Mouse (Mus musculus): ENCODE results near the gene Stk4. TPM values are rescaled to one million over a fixed set of nuclear protein-coding genes. Genes with fewer than 3 reads are reported as not detected.
"Not testable (repeated sequence)": the region's sequence is repeated elsewhere in the genome, so short reads cannot be mapped to it uniquely, and the experiment has no call there.

Stk4 gene
- polyA plus RNA-seq, 1 experiment from 2014 or later = 15.2 TPM

DNA sequence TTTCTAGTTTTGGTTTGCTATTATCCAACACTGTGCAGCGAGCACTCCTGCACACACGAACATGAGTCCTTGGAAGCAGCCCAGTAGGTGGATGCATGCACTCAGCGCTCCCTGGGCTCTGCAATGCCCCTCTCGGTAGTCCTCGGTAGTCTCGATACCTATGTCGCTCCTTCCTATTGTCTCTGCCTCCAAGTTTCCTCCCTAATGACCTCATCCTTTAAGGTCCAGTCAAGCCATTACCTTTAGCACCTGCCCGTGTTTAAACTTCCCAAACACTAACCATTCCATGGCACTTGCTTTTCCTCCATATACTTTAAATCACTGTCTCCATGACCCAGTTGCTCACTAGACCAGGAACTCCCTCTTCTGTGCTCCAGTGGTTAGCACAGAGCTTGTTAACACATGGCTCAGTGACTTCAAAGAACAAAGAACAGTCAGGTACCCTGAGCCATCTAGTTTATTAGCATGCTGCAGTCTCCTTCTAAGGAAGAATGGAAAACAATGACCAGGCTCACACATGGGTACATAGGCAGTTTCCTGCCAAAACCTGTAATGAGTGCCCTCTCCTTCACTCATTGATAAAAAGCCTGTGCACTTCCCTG lies 10.4 kb upstream of the Stk4 start:
- ATAC-seq (replicated peaks; ENCODE audit: low FRiP score, low read depth) = peak; percentile 86
- H3K36me3 ChIP-seq (ENCODE audit: insufficient read depth, low read length) = peaks cover 56% of the 10 kb centered on the region
- WGBS = 53% methylated on average over 8 of the region's 8 CpGs

DNA sequence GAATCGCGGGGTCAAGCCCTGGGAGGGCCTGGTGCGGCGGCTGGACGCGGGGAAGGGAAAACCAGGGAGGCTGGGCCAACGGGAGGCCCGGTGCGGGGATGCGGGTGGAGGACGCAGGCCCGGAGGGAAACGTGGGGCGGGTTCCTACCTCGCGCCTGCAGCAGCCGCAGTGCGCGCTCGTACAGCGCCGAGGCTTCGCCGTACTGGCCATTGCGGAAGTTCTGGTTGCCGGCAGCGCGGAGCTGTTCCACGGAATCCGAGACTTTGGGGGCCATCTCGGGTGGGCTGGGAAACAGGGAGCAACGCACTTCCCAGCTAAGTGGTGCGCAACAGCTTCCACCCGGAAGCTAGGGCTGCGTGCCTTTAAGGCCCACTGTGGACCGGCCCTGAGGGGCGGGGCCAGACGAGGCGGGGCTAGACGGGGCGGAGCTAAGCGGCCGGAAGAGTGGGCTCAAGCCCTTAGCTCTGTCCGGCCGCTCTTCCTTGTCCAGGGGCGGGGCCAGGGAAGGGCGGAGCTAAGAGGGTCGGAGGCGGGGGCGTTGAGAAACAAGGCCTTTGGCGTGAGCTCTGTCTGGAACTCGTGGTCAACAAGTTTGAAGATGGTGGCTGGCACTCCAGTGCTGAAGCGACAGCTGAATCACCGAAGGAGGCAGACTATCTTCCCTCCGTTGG lies 779 bp downstream of the Stk4 start, which contains the start of gene Tomm34:
Gene Tomm34 (minus strand): TSS at position 405 of the 672 bp plus-strand sequence.
- TF ChIP-seq CTCF (IDR thresholded peaks at IDR 0.05; ENCODE audit: low read depth) = no peak
- under 1% methylated on average over 55 of the region's 55 CpGs for WGBS

More for the DNA sequence above, 10.4 kb upstream of the Stk4 start:
- peak; percentile 64 for DNase-seq (ENCODE audit: low spot score)
- Histone ChIP-seq H3K4me3 (replicated peaks; ENCODE audit: low read depth, low read length) (no peak overlapping the region), H3K4me2 (ENCODE audit: low read length) (no peak overlapping the region), H3K9ac (ENCODE audit: low read depth, low read length) (no peak overlapping the region), H3K4me1 (replicated peaks; ENCODE audit: insufficient read depth, low read length) (no peaks in the 10 kb centered on the region), H3K27ac (peak overlapping the region; percentile 68; the same call in 1 of the 2 replicates), H3K27me3 (ENCODE audit: insufficient read depth, low read length) (no peaks in the 10 kb centered on the region), H3K9me3 (replicated peaks; ENCODE audit: low read length) (no peaks in the 10 kb centered on the region)
- no peak for TF ChIP-seq CTCF (IDR thresholded peaks at IDR 0.05; ENCODE audit: low read depth)

DNA sequence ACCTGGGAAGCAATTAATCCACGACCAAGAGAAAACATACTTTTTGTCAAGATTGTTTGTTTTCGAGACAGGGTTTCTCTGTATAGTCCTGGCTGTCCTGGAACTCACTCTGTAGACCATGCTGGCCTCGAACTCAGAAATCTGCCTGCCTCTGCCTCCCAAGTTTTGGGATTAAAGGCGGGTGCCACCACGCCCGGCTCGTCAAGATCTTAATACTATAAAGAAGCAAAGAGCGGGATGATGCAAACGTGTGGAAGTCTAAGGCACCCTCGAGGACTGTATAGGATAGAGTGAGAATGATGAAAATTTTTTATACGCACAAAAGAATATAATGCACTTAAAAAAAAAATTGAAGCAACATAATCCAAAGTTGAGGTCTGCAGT lies 1.3 kb downstream of the Stk4 start:
- H3K27me3 ChIP-seq (ENCODE audit: insufficient read depth, low read length); H3K9ac ChIP-seq (ENCODE audit: low read depth, low read length); H3K36me3 ChIP-seq (ENCODE audit: insufficient read depth, low read length); DNase-seq (ENCODE audit: low spot score); H3K9me3 ChIP-seq (replicated peaks; ENCODE audit: low read length); H3K4me2 ChIP-seq (ENCODE audit: low read length); H3K4me3 ChIP-seq (replicated peaks; ENCODE audit: low read depth, low read length); ATAC-seq (replicated peaks; ENCODE audit: low FRiP score, low read depth): not testable (repeated sequence)
- H3K4me1 ChIP-seq (replicated peaks; ENCODE audit: insufficient read depth, low read length) = peaks cover 13% of the 10 kb centered on the region
- WGBS = 81% methylated on average over 11 of the region's 11 CpGs
- H3K27ac ChIP-seq = peak overlapping the region; percentile 27

More for the DNA sequence above, 779 bp downstream of the Stk4 start, which contains the start of gene Tomm34:
- Histone ChIP-seq H3K4me3 (replicated peaks; ENCODE audit: low read depth, low read length) (peak within 1 kb of the TSS; percentile 93), H3K9me3 (replicated peaks; ENCODE audit: low read length) (no peaks in the 10 kb centered on the region), H3K9ac (ENCODE audit: low read depth, low read length) (peak within 1 kb of the TSS; percentile 95), H3K27ac (peak within 1 kb of the TSS; percentile 92), H3K27me3 (ENCODE audit: insufficient read depth, low read length) (no peaks in the 10 kb centered on the region), H3K36me3 (ENCODE audit: insufficient read depth, low read length) (peaks cover 6% of the 10 kb centered on the region; the same call in 1 of the 2 replicates), H3K4me1 (replicated peaks; ENCODE audit: insufficient read depth, low read length) (peaks cover 13% of the 10 kb centered on the region), H3K4me2 (ENCODE audit: low read length) (peak within 1 kb of the TSS; percentile 94)
- ATAC-seq (replicated peaks; ENCODE audit: low FRiP score, low read depth) (peak; percentile 96), DNase-seq (ENCODE audit: low spot score) (peak; percentile 98)

DNA sequence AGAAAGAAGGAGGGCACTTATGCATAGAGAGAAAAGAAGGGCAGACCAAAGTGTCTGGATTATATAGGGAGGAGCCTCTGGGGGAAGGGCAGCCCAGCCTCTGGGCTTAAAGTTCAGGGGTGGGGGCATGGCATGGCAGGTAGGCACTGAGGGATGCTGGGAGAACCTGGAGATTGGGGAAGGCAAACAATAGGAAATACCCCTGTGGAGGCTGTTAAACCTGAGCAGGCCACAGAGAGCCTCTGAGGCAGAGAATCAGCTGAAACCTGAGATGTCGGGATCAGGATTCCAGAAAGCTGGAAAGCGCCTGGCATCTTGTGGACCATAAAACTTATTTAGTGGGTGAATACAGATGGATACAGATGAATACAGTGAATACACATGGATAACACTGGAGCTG lies 2.0 kb downstream of the Stk4 start:
- Histone ChIP-seq H3K27ac (no peak overlapping the region), H3K4me1 (replicated peaks; ENCODE audit: insufficient read depth, low read length) (peaks cover 13% of the 10 kb centered on the region), H3K27me3 (ENCODE audit: insufficient read depth, low read length) (no peaks in the 10 kb centered on the region), H3K36me3 (ENCODE audit: insufficient read depth, low read length) (no peaks in the 10 kb centered on the region), H3K4me2 (ENCODE audit: low read length) (no peak overlapping the region), H3K9ac (ENCODE audit: low read depth, low read length) (no peak overlapping the region), H3K4me3 (replicated peaks; ENCODE audit: low read depth, low read length) (no peak overlapping the region), H3K9me3 (replicated peaks; ENCODE audit: low read length) (no peaks in the 10 kb centered on the region)
- peak; percentile 33 for DNase-seq (ENCODE audit: low spot score)
- no peak for TF ChIP-seq CTCF (IDR thresholded peaks at IDR 0.05; ENCODE audit: low read depth)
- WGBS = 51% methylated on average over 2 of the region's 2 CpGs
- ATAC-seq (replicated peaks; ENCODE audit: low FRiP score, low read depth) = no peak

DNA sequence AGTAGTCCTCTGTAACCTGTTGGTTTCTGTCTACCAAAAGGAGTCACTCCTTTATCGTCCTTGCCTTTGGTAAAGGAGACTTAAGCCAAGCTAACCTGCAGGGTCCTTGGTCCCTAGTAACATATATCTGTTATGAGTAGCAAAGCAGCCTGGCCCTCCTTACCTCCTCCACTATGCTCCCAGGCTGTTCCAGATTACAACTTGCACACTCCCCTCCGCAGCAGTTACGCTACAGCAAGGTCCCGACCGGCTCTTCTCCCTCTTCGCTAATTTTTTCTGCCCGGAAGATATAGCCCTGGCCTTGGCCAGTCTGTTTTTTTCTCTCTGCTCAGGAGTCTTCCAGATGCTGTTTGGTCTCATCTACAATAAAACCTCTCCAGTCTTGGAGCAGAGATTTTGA lies 3.0 kb downstream of the Stk4 start:
- 79% methylated on average over 7 of the region's 7 CpGs for WGBS
- no peaks in the 10 kb centered on the region for H3K27me3 ChIP-seq (ENCODE audit: insufficient read depth, low read length)
- ATAC-seq (replicated peaks; ENCODE audit: low FRiP score, low read depth) = no peak
- no peaks in the 10 kb centered on the region for H3K9me3 ChIP-seq (replicated peaks; ENCODE audit: low read length)
- no peak overlapping the region for H3K27ac ChIP-seq
- H3K36me3 ChIP-seq (ENCODE audit: insufficient read depth, low read length) = no peaks in the 10 kb centered on the region
- TF ChIP-seq CTCF (IDR thresholded peaks at IDR 0.05; ENCODE audit: low read depth) = no peak
- no peak for DNase-seq (ENCODE audit: low spot score)
- H3K4me3 ChIP-seq (replicated peaks; ENCODE audit: low read depth, low read length) = no peak overlapping the region
- H3K4me2 ChIP-seq (ENCODE audit: low read length) = no peak overlapping the region
- H3K4me1 ChIP-seq (replicated peaks; ENCODE audit: insufficient read depth, low read length) = peaks cover 13% of the 10 kb centered on the region
- H3K9ac ChIP-seq (ENCODE audit: low read depth, low read length) = no peak overlapping the region

DNA sequence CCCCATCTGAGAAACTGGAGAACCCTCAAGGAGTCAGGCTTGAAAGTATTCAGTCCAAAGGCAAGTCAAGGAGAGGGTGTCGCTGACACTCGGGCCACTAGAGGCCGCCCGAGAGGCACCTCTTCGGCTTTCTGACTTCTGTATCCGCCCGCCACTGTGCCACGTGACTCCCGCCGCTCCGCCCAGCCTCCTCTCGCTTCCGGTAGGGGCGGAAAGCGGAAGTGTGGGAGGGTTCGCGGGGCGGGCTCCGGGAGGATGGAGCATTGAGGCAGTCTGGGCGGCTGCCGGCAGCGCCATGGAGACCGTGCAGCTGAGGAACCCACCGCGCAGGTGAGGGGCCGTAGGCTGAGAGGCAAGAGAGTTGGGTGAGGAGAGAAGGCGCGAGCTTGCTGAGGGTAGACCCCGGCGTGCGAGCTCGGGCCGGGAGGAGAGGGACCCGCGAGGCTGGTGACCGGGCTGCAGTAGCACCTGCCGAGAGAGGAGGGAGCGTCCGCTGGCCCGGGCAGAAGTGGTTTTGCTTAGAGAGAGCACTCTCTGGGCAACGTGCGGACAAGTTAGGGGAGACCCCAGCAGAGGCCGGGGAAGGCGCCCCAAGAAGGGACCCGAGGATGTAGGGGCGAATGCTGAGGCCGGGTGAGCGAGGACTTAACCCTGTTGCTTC lies 3.9 kb downstream of the Stk4 start:
- Histone ChIP-seq H3K27me3 (ENCODE audit: insufficient read depth, low read length) (no peaks in the 10 kb centered on the region), H3K27ac (peak overlapping the region; percentile 67), H3K9me3 (replicated peaks; ENCODE audit: low read length) (no peaks in the 10 kb centered on the region), H3K9ac (ENCODE audit: low read depth, low read length) (peak overlapping the region; percentile 78), H3K36me3 (ENCODE audit: insufficient read depth, low read length) (no peaks in the 10 kb centered on the region), H3K4me1 (replicated peaks; ENCODE audit: insufficient read depth, low read length) (peaks cover 7% of the 10 kb centered on the region), H3K4me3 (replicated peaks; ENCODE audit: low read depth, low read length) (peak overlapping the region; percentile 86), H3K4me2 (ENCODE audit: low read length) (peak overlapping the region; percentile 83)
- peak; percentile 83 for ATAC-seq (replicated peaks; ENCODE audit: low FRiP score, low read depth)
- peak; percentile 98 for DNase-seq (ENCODE audit: low spot score)
- peak; percentile 88 for TF ChIP-seq CTCF (IDR thresholded peaks at IDR 0.05; ENCODE audit: low read depth)
- under 1% methylated on average over 48 of the region's 48 CpGs for WGBS

All from kidney, postnatal 0 days (tissue).